Mouse (Mus musculus): ENCODE results near the gene Hist2h2ac. TPM values are rescaled to one million over a fixed set of nuclear protein-coding genes. Genes with fewer than 3 reads are reported as not detected.
A peak's percentile ranks its signal among the peaks of the same experiment; 100 is the strongest.
"Not testable (repeated sequence)": the region's sequence is repeated elsewhere in the genome, so short reads cannot be mapped to it uniquely, and the experiment has no call there.

The Hist2h2ac gene
- polyA plus RNA-seq, 1 experiment: 4.3 TPM

GRCm38 (mm10) chr3:96230404-96230803 is 9.7 kb upstream of the Hist2h2ac start:
- Histone ChIP-seq H3K9ac (ENCODE audit: low read depth, poor library complexity, severe bottlenecking) (no peak overlapping the region), H3K27ac (ENCODE audit: insufficient read depth, low read length) (no peak overlapping the region), H3K4me3 (ENCODE audit: low read depth, low read length) (no peak overlapping the region), H3K36me3 (ENCODE audit: control insufficient read depth, insufficient read depth, low read length, poor library complexity, severe bottlenecking) (no peaks in the 10 kb centered on the region), H3K27me3 (ENCODE audit: control insufficient read depth, insufficient read depth, low read length, poor library complexity, severe bottlenecking) (no peaks in the 10 kb centered on the region), H3K9me3 (replicated peaks; ENCODE audit: control insufficient read depth, insufficient read depth, low read length, poor library complexity, severe bottlenecking) (no peaks in the 10 kb centered on the region), H3K4me1 (ENCODE audit: control insufficient read depth, insufficient read depth, low read length) (no peaks in the 10 kb centered on the region)
- TF ChIP-seq EP300 (IDR thresholded peaks at IDR 0.05; ENCODE audit: insufficient read depth, low read depth, low read length) (no peak), POLR2A (IDR thresholded peaks at IDR 0.05; ENCODE audit: insufficient read depth, low read length) (no peak), CTCF (IDR thresholded peaks at IDR 0.05; ENCODE audit: low read depth, low read length) (no peak)

GRCm38 (mm10) chr3:96228828-96229227 is 8.1 kb upstream of the Hist2h2ac start:
- no peak overlapping the region for H3K4me3 ChIP-seq (ENCODE audit: low read depth, low read length)
- H3K27ac ChIP-seq (ENCODE audit: insufficient read depth, low read length): no peak overlapping the region
- no peaks in the 10 kb centered on the region for H3K9me3 ChIP-seq (replicated peaks; ENCODE audit: control insufficient read depth, insufficient read depth, low read length, poor library complexity, severe bottlenecking)
- H3K27me3 ChIP-seq (ENCODE audit: control insufficient read depth, insufficient read depth, low read length, poor library complexity, severe bottlenecking): no peaks in the 10 kb centered on the region
- H3K4me1 ChIP-seq (ENCODE audit: control insufficient read depth, insufficient read depth, low read length): no peaks in the 10 kb centered on the region
- H3K36me3 ChIP-seq (ENCODE audit: control insufficient read depth, insufficient read depth, low read length, poor library complexity, severe bottlenecking): no peaks in the 10 kb centered on the region
- TF ChIP-seq CTCF (IDR thresholded peaks at IDR 0.05; ENCODE audit: low read depth, low read length) (no peak), POLR2A (IDR thresholded peaks at IDR 0.05; ENCODE audit: insufficient read depth, low read length) (no peak), EP300 (IDR thresholded peaks at IDR 0.05; ENCODE audit: insufficient read depth, low read depth, low read length) (no peak)
- H3K9ac ChIP-seq (ENCODE audit: low read depth, poor library complexity, severe bottlenecking): no peak overlapping the region

GRCm38 (mm10) chr3:96226695-96227648 is 6.3 kb upstream of the Hist2h2ac start:
- no peak for TF ChIP-seq CTCF (IDR thresholded peaks at IDR 0.05; ENCODE audit: low read depth, low read length)
- no peak for TF ChIP-seq POLR2A (IDR thresholded peaks at IDR 0.05; ENCODE audit: insufficient read depth, low read length)
- TF ChIP-seq EP300 (IDR thresholded peaks at IDR 0.05; ENCODE audit: insufficient read depth, low read depth, low read length): no peak
- Histone ChIP-seq H3K9ac (ENCODE audit: low read depth, poor library complexity, severe bottlenecking) (no peak overlapping the region), H3K36me3 (ENCODE audit: control insufficient read depth, insufficient read depth, low read length, poor library complexity, severe bottlenecking) (no peaks in the 10 kb centered on the region), H3K4me3 (ENCODE audit: low read depth, low read length) (no peak overlapping the region), H3K27ac (ENCODE audit: insufficient read depth, low read length) (no peak overlapping the region), H3K9me3 (replicated peaks; ENCODE audit: control insufficient read depth, insufficient read depth, low read length, poor library complexity, severe bottlenecking) (no peaks in the 10 kb centered on the region), H3K27me3 (ENCODE audit: control insufficient read depth, insufficient read depth, low read length, poor library complexity, severe bottlenecking) (no peaks in the 10 kb centered on the region), H3K4me1 (ENCODE audit: control insufficient read depth, insufficient read depth, low read length) (no peaks in the 10 kb centered on the region)

- no peaks in the 10 kb centered on the region for H3K4me1 ChIP-seq (ENCODE audit: control insufficient read depth, insufficient read depth, low read length)
- no peaks in the 10 kb centered on the region for H3K27me3 ChIP-seq (ENCODE audit: control insufficient read depth, insufficient read depth, low read length, poor library complexity, severe bottlenecking)
- H3K27ac ChIP-seq (ENCODE audit: insufficient read depth, low read length): no peak overlapping the region
- no peaks in the 10 kb centered on the region for H3K36me3 ChIP-seq (ENCODE audit: control insufficient read depth, insufficient read depth, low read length, poor library complexity, severe bottlenecking)
- no peak overlapping the region for H3K4me3 ChIP-seq (ENCODE audit: low read depth, low read length)
- H3K9ac ChIP-seq (ENCODE audit: low read depth, poor library complexity, severe bottlenecking): no peak overlapping the region
- H3K9me3 ChIP-seq (replicated peaks; ENCODE audit: control insufficient read depth, insufficient read depth, low read length, poor library complexity, severe bottlenecking): no peaks in the 10 kb centered on the region
- TF ChIP-seq CTCF (IDR thresholded peaks at IDR 0.05; ENCODE audit: low read depth, low read length) (no peak), EP300 (IDR thresholded peaks at IDR 0.05; ENCODE audit: insufficient read depth, low read depth, low read length) (no peak), POLR2A (IDR thresholded peaks at IDR 0.05; ENCODE audit: insufficient read depth, low read length) (no peak)
These were observed 4.7 kb upstream of the Hist2h2ac start for GRCm38 (mm10) chr3:96225421-96225820.

- no peak overlapping the region for H3K27ac ChIP-seq (ENCODE audit: insufficient read depth, low read length)
- H3K4me1 ChIP-seq (ENCODE audit: control insufficient read depth, insufficient read depth, low read length): no peaks in the 10 kb centered on the region
These were observed 2.1 kb upstream of the Hist2h2ac start for GRCm38 (mm10) chr3:96222774-96223173.

GRCm38 (mm10) chr3:96221640-96222038 is 959 bp upstream of the Hist2h2ac start:
- no peaks in the 10 kb centered on the region for H3K27me3 ChIP-seq (ENCODE audit: control insufficient read depth, insufficient read depth, low read length, poor library complexity, severe bottlenecking)
- no peaks in the 10 kb centered on the region for H3K4me1 ChIP-seq (ENCODE audit: control insufficient read depth, insufficient read depth, low read length)
- peak overlapping the region; percentile 83 for H3K4me3 ChIP-seq (ENCODE audit: low read depth, low read length)
- H3K27ac ChIP-seq (ENCODE audit: insufficient read depth, low read length): peak overlapping the region; percentile 46
- H3K9me3 ChIP-seq (replicated peaks; ENCODE audit: control insufficient read depth, insufficient read depth, low read length, poor library complexity, severe bottlenecking): no peaks in the 10 kb centered on the region
- TF ChIP-seq CTCF (IDR thresholded peaks at IDR 0.05; ENCODE audit: low read depth, low read length): no peak
- no peak for TF ChIP-seq EP300 (IDR thresholded peaks at IDR 0.05; ENCODE audit: insufficient read depth, low read depth, low read length)
- TF ChIP-seq POLR2A (IDR thresholded peaks at IDR 0.05; ENCODE audit: insufficient read depth, low read length): no peak
- peak overlapping the region; percentile 63 for H3K9ac ChIP-seq (ENCODE audit: low read depth, poor library complexity, severe bottlenecking)
- H3K36me3 ChIP-seq (ENCODE audit: control insufficient read depth, insufficient read depth, low read length, poor library complexity, severe bottlenecking): no peaks in the 10 kb centered on the region

More at GRCm38 (mm10) chr3:96222774-96223173, 2.1 kb upstream of the Hist2h2ac start:
- no peak for TF ChIP-seq CTCF (IDR thresholded peaks at IDR 0.05; ENCODE audit: low read depth, low read length)
- TF ChIP-seq POLR2A (IDR thresholded peaks at IDR 0.05; ENCODE audit: insufficient read depth, low read length): no peak
- TF ChIP-seq EP300 (IDR thresholded peaks at IDR 0.05; ENCODE audit: insufficient read depth, low read depth, low read length): no peak
- no peak overlapping the region for H3K9ac ChIP-seq (ENCODE audit: low read depth, poor library complexity, severe bottlenecking)
- no peaks in the 10 kb centered on the region for H3K36me3 ChIP-seq (ENCODE audit: control insufficient read depth, insufficient read depth, low read length, poor library complexity, severe bottlenecking)
- no peaks in the 10 kb centered on the region for H3K27me3 ChIP-seq (ENCODE audit: control insufficient read depth, insufficient read depth, low read length, poor library complexity, severe bottlenecking)
- H3K9me3 ChIP-seq (replicated peaks; ENCODE audit: control insufficient read depth, insufficient read depth, low read length, poor library complexity, severe bottlenecking): no peaks in the 10 kb centered on the region
- H3K4me3 ChIP-seq (ENCODE audit: low read depth, low read length): no peak overlapping the region

- H3K27me3 ChIP-seq (ENCODE audit: control insufficient read depth, insufficient read depth, low read length, poor library complexity, severe bottlenecking); H3K36me3 ChIP-seq (ENCODE audit: control insufficient read depth, insufficient read depth, low read length, poor library complexity, severe bottlenecking); H3K9me3 ChIP-seq (replicated peaks; ENCODE audit: control insufficient read depth, insufficient read depth, low read length, poor library complexity, severe bottlenecking); H3K4me1 ChIP-seq (ENCODE audit: control insufficient read depth, insufficient read depth, low read length): not testable (repeated sequence)
- Histone ChIP-seq H3K27ac (ENCODE audit: insufficient read depth, low read length) (peak overlapping the region; percentile 98), H3K9ac (ENCODE audit: low read depth, poor library complexity, severe bottlenecking) (peak overlapping the region; percentile 97), H3K4me3 (ENCODE audit: low read depth, low read length) (peak overlapping the region; percentile 89)
These were observed 432 bp downstream of the Hist2h2ac start for GRCm38 (mm10) chr3:96220131-96220764.

All from ES-Bruce4 (cell line).